Mouse (Mus musculus): ENCODE data around the gene Rtn4. TPM values are rescaled to one million over a fixed set of nuclear protein-coding genes. Genes with fewer than 3 reads are reported as not detected.

The Rtn4 gene
- polyA plus RNA-seq, 1 experiment from 2014 or later, result 65.8 TPM

GRCm38 (mm10) chr11:29686176-29686575 lies 6.6 kb upstream of the Rtn4 start:
- no peak for DNase-seq (ENCODE audit: low spot score)
- Histone ChIP-seq H3K27me3 (ENCODE audit: low read depth, poor library complexity, severe bottlenecking) (no peaks in the 10 kb centered on the region), H3K4me1 (no peaks in the 10 kb centered on the region), H3K27ac (replicated peaks) (no peak overlapping the region), H3K9me3 (replicated peaks) (no peaks in the 10 kb centered on the region), H3K36me3 (no peaks in the 10 kb centered on the region), H3K4me3 (no peak overlapping the region)
- 86% methylated on average over 2 of the region's 2 CpGs for WGBS

DNA sequence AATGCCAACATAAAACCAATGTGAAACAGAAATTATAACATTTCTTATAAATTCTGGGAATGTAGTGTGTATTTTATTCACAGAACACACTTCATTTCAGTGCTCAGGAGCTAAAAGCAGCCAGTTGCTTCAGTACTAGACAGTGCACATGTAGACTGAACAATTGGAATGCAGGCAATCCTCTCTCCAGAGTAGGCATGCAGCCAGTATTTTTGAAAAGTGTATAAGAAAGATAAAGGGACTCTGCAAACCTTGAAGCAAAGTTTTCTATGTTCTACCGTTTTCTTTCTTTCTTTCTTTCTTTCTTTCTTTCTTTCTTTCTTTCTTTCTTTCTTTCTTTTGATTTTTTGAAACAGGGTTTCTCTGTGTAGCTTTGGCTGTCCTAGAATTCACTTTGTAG lies 1.2 kb upstream of the Rtn4 start:
- WGBS, result 91% methylated on average over 1 of the region's 1 CpGs
- Histone ChIP-seq H3K36me3 (peaks cover 9% of the 10 kb centered on the region), H3K4me3 (no peak overlapping the region), H3K9me3 (replicated peaks) (no peaks in the 10 kb centered on the region), H3K27ac (replicated peaks) (no peak overlapping the region), H3K27me3 (ENCODE audit: low read depth, poor library complexity, severe bottlenecking) (no peaks in the 10 kb centered on the region), H3K4me1 (peaks cover 14% of the 10 kb centered on the region)
- DNase-seq (ENCODE audit: low spot score), result no peak

- whole genome bisulfite sequencing, result 25% methylated on average over 12 of the region's 12 CpGs
- Histone ChIP-seq H3K36me3 (peaks cover 15% of the 10 kb centered on the region), H3K4me3 (peak overlapping the region; percentile 98), H3K27ac (replicated peaks) (no peak overlapping the region), H3K9me3 (replicated peaks) (no peaks in the 10 kb centered on the region), H3K27me3 (ENCODE audit: low read depth, poor library complexity, severe bottlenecking) (no peaks in the 10 kb centered on the region), H3K4me1 (peaks cover 14% of the 10 kb centered on the region)
- no peak for DNase-seq (ENCODE audit: low spot score)
Observed at GRCm38 (mm10) chr11:29692111-29692682, 550 bp upstream of the Rtn4 start.

DNA sequence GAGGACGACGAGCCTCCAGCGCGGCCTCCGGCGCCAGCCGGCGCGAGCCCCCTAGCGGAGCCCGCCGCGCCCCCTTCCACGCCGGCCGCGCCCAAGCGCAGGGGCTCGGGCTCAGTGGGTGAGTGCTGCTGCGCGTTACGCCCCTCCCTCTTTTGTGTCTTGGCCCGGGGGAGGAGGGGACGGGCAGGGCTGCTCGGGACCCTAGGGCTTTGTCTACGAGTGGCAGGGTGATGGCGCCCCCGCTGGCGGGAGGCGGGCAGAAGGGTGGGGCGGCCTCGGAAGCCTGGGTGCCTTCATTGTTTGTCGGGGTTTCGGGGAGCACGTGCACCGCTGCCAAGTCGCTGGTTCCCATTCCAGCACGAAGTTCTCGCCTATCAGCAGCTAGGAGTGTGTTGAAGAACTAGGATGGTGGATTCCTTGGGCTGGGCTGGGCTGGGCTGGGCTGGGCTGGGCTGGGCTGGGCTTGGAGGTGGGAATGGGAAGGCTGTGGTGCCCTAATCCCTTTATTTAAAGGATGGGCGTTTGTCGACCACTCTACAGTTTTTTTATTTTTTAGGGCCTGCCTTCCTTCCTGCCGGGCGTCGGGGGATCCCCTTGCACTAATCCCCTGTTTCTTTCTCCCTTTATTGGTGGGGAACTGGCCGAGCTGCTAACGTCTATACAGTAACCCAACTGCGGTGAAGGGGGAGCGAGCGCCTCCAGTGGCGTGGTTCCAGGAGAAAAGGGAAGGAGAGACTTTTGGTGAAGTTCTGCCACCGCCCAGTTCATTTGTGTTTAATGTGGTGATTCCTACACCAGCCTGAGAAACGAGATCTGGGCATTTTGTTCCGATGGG lies 1.0 kb downstream of the Rtn4 start:
- Histone ChIP-seq H3K36me3 (peaks cover 25% of the 10 kb centered on the region), H3K27me3 (ENCODE audit: low read depth, poor library complexity, severe bottlenecking) (no peaks in the 10 kb centered on the region), H3K4me3 (peak overlapping the region; percentile 98), H3K9me3 (replicated peaks) (no peaks in the 10 kb centered on the region), H3K4me1 (peaks cover 14% of the 10 kb centered on the region), H3K27ac (replicated peaks) (peak overlapping the region; percentile 99)
- DNase-seq (ENCODE audit: low spot score), result peak; percentile 94
- WGBS, result 0% methylated on average over 49 of the region's 53 CpGs

- H3K27me3 ChIP-seq (ENCODE audit: low read depth, poor library complexity, severe bottlenecking), result no peaks in the 10 kb centered on the region
- DNase-seq (ENCODE audit: low spot score), result no peak
- peak overlapping the region; percentile 98 for H3K4me3 ChIP-seq
- no peak overlapping the region for H3K27ac ChIP-seq (replicated peaks)
- peaks cover 14% of the 10 kb centered on the region for H3K4me1 ChIP-seq
- H3K36me3 ChIP-seq, result peaks cover 25% of the 10 kb centered on the region
- no peaks in the 10 kb centered on the region for H3K9me3 ChIP-seq (replicated peaks)
Observed at GRCm38 (mm10) chr11:29694754-29695153, 2.0 kb downstream of the Rtn4 start.

GRCm38 (mm10) chr11:29702721-29703120 lies 10.0 kb downstream of the Rtn4 start:
- Histone ChIP-seq H3K9me3 (replicated peaks) (no peaks in the 10 kb centered on the region), H3K27ac (replicated peaks) (no peak overlapping the region), H3K4me3 (no peak overlapping the region), H3K36me3 (peaks cover 31% of the 10 kb centered on the region), H3K27me3 (ENCODE audit: low read depth, poor library complexity, severe bottlenecking) (no peaks in the 10 kb centered on the region), H3K4me1 (no peaks in the 10 kb centered on the region)
- no peak for DNase-seq (ENCODE audit: low spot score)
- WGBS, result 95% methylated on average over 3 of the region's 3 CpGs

DNA sequence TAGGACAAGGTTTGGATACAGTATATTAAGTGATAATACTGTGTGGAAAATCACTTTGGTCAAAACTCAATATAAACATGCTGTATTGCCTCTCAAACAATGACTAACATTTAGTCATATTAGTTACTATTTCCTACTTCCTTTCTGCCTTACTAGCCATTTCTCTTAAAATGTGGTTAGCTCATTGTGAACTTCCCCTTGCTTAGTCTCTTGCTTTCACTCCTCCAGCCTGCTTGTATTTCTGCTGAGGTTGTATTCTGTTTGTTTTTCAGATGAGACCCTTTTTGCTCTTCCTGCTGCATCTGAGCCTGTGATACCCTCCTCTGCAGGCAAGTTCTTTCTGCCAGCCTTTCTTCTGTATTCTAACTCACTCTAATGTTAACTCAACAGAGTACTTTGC lies 12.5 kb downstream of the Rtn4 start:
- Histone ChIP-seq H3K36me3 (peaks cover 48% of the 10 kb centered on the region), H3K27ac (replicated peaks) (no peak overlapping the region), H3K27me3 (ENCODE audit: low read depth, poor library complexity, severe bottlenecking) (no peaks in the 10 kb centered on the region), H3K4me3 (no peak overlapping the region), H3K9me3 (replicated peaks) (no peaks in the 10 kb centered on the region), H3K4me1 (no peaks in the 10 kb centered on the region)
- no peak for DNase-seq (ENCODE audit: low spot score)

DNA sequence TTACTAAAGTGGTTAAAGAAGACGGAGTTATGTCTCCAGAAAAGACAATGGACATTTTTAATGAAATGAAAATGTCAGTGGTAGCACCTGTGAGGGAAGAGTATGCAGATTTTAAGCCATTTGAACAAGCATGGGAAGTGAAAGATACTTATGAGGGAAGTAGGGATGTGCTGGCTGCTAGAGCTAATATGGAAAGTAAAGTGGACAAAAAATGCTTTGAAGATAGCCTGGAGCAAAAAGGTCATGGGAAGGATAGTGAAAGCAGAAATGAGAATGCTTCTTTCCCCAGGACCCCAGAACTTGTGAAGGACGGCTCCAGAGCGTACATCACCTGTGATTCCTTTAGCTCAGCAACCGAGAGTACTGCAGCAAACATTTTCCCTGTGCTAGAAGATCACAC lies 14.1 kb downstream of the Rtn4 start:
- Histone ChIP-seq H3K36me3 (peaks cover 62% of the 10 kb centered on the region), H3K4me1 (no peaks in the 10 kb centered on the region), H3K27ac (replicated peaks) (no peak overlapping the region), H3K27me3 (ENCODE audit: low read depth, poor library complexity, severe bottlenecking) (no peaks in the 10 kb centered on the region), H3K4me3 (no peak overlapping the region), H3K9me3 (replicated peaks) (no peaks in the 10 kb centered on the region)
- WGBS, result 91% methylated on average over 4 of the region's 4 CpGs
- DNase-seq (ENCODE audit: low spot score), result no peak

DNA sequence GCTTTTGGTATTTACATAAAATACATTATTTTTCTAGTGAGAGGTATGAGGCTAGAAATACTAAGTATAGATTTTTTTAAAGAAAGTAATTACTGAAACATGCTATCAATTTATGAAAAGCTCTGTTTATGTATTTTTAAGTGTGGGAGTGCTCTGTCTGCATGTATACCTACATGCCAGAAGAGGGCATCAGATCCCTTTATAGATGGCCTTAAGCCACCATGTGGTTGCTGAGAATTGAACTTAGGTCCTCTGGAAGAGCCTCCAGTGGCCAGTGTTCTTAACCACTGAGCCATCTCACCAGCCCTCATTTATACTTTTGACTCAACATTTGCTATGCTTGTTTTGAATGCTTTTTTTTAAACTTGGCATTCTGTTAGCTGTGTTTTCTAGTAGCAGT lies 16.8 kb downstream of the Rtn4 start:
- H3K27ac ChIP-seq (replicated peaks), result no peak overlapping the region
- H3K4me1 ChIP-seq, result no peaks in the 10 kb centered on the region
- peaks cover 77% of the 10 kb centered on the region for H3K36me3 ChIP-seq
- no peaks in the 10 kb centered on the region for H3K9me3 ChIP-seq (replicated peaks)
- DNase-seq (ENCODE audit: low spot score), result no peak
- no peaks in the 10 kb centered on the region for H3K27me3 ChIP-seq (ENCODE audit: low read depth, poor library complexity, severe bottlenecking)
- no peak overlapping the region for H3K4me3 ChIP-seq

DNA sequence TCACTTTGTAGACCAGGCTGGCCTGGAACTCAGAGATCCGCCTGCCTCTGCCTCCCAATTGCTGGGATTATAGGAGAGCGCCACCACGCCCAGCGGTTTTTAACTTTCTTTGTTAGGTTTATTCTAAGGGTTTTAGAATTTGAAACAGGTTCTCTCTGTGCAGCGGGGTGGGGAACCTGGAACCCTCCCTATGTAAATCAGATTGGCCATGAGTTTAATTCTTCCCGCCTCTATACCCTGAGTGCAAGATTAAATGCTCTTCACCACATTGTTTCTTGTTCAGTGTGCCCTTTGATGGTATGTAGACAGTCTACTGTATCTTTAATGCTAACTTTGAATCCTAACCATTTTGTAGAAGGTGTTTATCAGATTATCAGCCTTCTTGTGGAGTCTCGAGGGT lies 21.4 kb downstream of the Rtn4 start:
- H3K27ac ChIP-seq (replicated peaks), result no peak overlapping the region
- no peak overlapping the region for H3K4me3 ChIP-seq
- H3K36me3 ChIP-seq, result peaks cover 46% of the 10 kb centered on the region
- no peak for DNase-seq (ENCODE audit: low spot score)
- WGBS, result 92% methylated on average over 7 of the region's 7 CpGs
- no peaks in the 10 kb centered on the region for H3K9me3 ChIP-seq (replicated peaks)
- H3K4me1 ChIP-seq, result peaks cover 5% of the 10 kb centered on the region; the same call in 1 of the 2 replicates
- H3K27me3 ChIP-seq (ENCODE audit: low read depth, poor library complexity, severe bottlenecking), result no peaks in the 10 kb centered on the region

DNA sequence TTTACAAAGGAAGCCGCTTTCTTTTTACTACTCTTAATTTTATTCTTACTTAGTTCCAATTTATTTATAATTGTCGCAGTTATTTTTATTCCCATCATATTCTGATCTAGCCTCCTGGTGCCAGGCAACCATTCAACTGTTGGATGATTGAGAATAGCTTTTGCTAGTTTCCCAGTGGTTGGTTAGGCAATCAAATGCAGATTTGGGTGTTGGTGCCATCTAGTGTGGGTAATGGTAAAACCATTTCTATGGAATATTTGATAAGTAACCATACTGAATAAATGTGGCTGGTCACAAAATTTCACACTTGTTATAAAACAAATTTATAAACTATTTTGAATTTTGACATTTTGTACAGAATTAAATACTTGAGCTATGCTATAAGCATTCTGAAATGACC lies 22.0 kb downstream of the Rtn4 start:
- peaks cover 42% of the 10 kb centered on the region for H3K36me3 ChIP-seq
- no peaks in the 10 kb centered on the region for H3K27me3 ChIP-seq (ENCODE audit: low read depth, poor library complexity, severe bottlenecking)
- DNase-seq (ENCODE audit: low spot score), result no peak
- H3K27ac ChIP-seq (replicated peaks), result no peak overlapping the region
- no peaks in the 10 kb centered on the region for H3K9me3 ChIP-seq (replicated peaks)
- no peak overlapping the region for H3K4me3 ChIP-seq
- 93% methylated on average over 2 of the region's 2 CpGs for WGBS
- H3K4me1 ChIP-seq, result peaks cover 5% of the 10 kb centered on the region; the same call in 1 of the 2 replicates

GRCm38 (mm10) chr11:29715499-29715898 lies 22.8 kb downstream of the Rtn4 start:
- Histone ChIP-seq H3K27ac (replicated peaks) (no peak overlapping the region), H3K9me3 (replicated peaks) (no peaks in the 10 kb centered on the region), H3K27me3 (ENCODE audit: low read depth, poor library complexity, severe bottlenecking) (no peaks in the 10 kb centered on the region), H3K4me3 (no peak overlapping the region), H3K4me1 (peaks cover 5% of the 10 kb centered on the region; the same call in 1 of the 2 replicates), H3K36me3 (peaks cover 36% of the 10 kb centered on the region)
- DNase-seq (ENCODE audit: low spot score), result no peak
- 93% methylated on average over 3 of the region's 3 CpGs for WGBS

- WGBS, result 86% methylated on average over 6 of the region's 6 CpGs
- Histone ChIP-seq H3K27me3 (ENCODE audit: low read depth, poor library complexity, severe bottlenecking) (no peaks in the 10 kb centered on the region), H3K9me3 (replicated peaks) (no peaks in the 10 kb centered on the region), H3K4me3 (no peak overlapping the region), H3K27ac (replicated peaks) (no peak overlapping the region), H3K36me3 (peaks cover 10% of the 10 kb centered on the region), H3K4me1 (peaks cover 5% of the 10 kb centered on the region; the same call in 1 of the 2 replicates)
- no peak for DNase-seq (ENCODE audit: low spot score)
Observed at GRCm38 (mm10) chr11:29718541-29718940, 25.8 kb downstream of the Rtn4 start.
